Mouse (Mus musculus) lung, postnatal 0 days (tissue): Measurements from ENCODE around the gene Vav2.

Experiments used
- CTCF ChIP-seq: IDR thresholded peaks from 2 replicates; pipeline ENCODE4 v1.5.1; 2016; ENCODE audit warnings: antibody characterized with exemption, mild to moderate bottlenecking
- EP300 ChIP-seq: IDR thresholded peaks from 2 replicates; pipeline ENCODE4 v1.6.1; 2016; ENCODE audit warnings: antibody characterized with exemption, mild to moderate bottlenecking, control low read depth

- no peak for TF ChIP-seq CTCF
- TF ChIP-seq EP300 = no peak
These were observed 36.1 kb downstream of the Vav2 start for GRCm38 (mm10) chr2:27390775-27391174.
